7 mouse cellular contexts compared by ENCODE assay signal in the genomic region with DNA sequence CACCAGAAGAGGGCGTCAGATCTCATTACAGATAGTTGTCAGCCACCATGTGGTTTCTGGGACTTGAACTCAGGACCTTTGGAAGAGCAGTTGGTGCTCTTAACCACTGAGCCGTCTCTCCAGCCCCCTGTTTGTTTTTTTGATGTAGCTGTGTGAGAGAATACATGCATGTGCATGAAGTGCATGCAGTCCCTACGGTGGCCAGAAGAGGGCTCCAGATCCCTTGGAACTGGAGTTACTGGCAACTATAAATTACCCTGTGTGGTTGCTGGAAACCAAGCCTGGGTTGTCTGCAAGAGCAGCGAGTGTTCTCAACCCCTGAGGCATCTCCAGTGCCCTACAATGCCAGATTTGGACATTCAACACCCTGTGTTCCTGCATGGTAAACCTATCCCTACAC. TPM values are rescaled to one million over a fixed set of nuclear protein-coding genes. Genes with fewer than 3 reads are reported as not detected.
DNase-seq lines count a peak whose midpoint lies in the region; ATAC-seq and TF ChIP-seq lines count a peak whose summit lies in the region.

No protein-coding gene starts in this region.

- peaks cover 17% of the 10 kb centered on the region; the same call in 1 of the 2 replicates for H3K4me1 ChIP-seq in embryonic facial prominence, embryonic 14.5 days (ENCODE audit: control insufficient read depth, insufficient read depth, low read length)

- no peak overlapping the region for H3ac ChIP-seq in C2C12 (ENCODE audit: control insufficient read depth, insufficient read length, low read depth)

- ATAC-seq in embryonic facial prominence, embryonic 14.5 days (ENCODE audit: low read depth), result no peak

- no peak overlapping the region for H3K4me3 ChIP-seq in C2C12 (ENCODE audit: insufficient read depth, poor library complexity, severe bottlenecking)
- H3K4me3 ChIP-seq in embryonic facial prominence, embryonic 14.5 days (ENCODE audit: low read depth, low read length), result no peak overlapping the region

- peak; percentile 26 for TF ChIP-seq CTCF in C2C12 (IDR thresholded peaks at IDR 0.05; ENCODE audit: control insufficient read depth, insufficient read depth, insufficient read length)

- H3K79me3 ChIP-seq in C2C12 (ENCODE audit: low read depth), result peaks cover 6% of the 10 kb centered on the region

- H3K27ac ChIP-seq in embryonic facial prominence, embryonic 14.5 days (replicated peaks; ENCODE audit: low read depth, low read length), result no peak overlapping the region

- DNase-seq in 3T3-L1 (ENCODE audit: low read depth, low spot score), result peak; percentile 83
- peak; percentile 83 to 84 for DNase-seq in adrenal gland, postnatal 36 days
- peak; percentile 50 for DNase-seq in embryonic facial prominence, embryonic 14.5 days (ENCODE audit: low spot score)
- DNase-seq in kidney, postnatal 10 days, result peak; percentile 90
- DNase-seq in lung, postnatal 14 days, result peak; percentile 86
- peak; percentile 59 to 81 for DNase-seq in spleen, adult 18-20 months

- no peak overlapping the region for H3K9ac ChIP-seq in embryonic facial prominence, embryonic 14.5 days (ENCODE audit: low read depth, low read length)

- 36% methylated on average over 4 of the region's 4 CpGs for WGBS in embryonic facial prominence, embryonic 14.5 days

- no peak overlapping the region for H3K4me2 ChIP-seq in embryonic facial prominence, embryonic 14.5 days (ENCODE audit: low read depth, low read length)

- no peaks in the 10 kb centered on the region for H3K36me3 ChIP-seq in C2C12 (ENCODE audit: control insufficient read depth, insufficient read depth)
- peaks cover 11% of the 10 kb centered on the region; the same call in 1 of the 2 replicates for H3K36me3 ChIP-seq in embryonic facial prominence, embryonic 14.5 days (ENCODE audit: control insufficient read depth, insufficient read depth, low read length)

- H3K79me2 ChIP-seq in C2C12 (ENCODE audit: control insufficient read depth, insufficient read depth), result peaks cover 51% of the 10 kb centered on the region

- no peaks in the 10 kb centered on the region for H3K27me3 ChIP-seq in C2C12 (ENCODE audit: control insufficient read depth, insufficient read depth, insufficient read length)
- H3K27me3 ChIP-seq in embryonic facial prominence, embryonic 14.5 days (replicated peaks; ENCODE audit: control insufficient read depth, insufficient read depth, low read length), result no peaks in the 10 kb centered on the region

- no peaks in the 10 kb centered on the region for H3K9me3 ChIP-seq in embryonic facial prominence, embryonic 14.5 days (ENCODE audit: control insufficient read depth, low read length)

TF ChIP-seq in C2C12, 6 proteins besides CTCF, POLR2A, EP300 and RAD21:
- TF ChIP-seq USF1 (IDR thresholded peaks at IDR 0.05; ENCODE audit: low read depth) (no peak), FOSL1 (IDR thresholded peaks at IDR 0.05; ENCODE audit: insufficient read depth, low read length, poor library complexity, severe bottlenecking) (no peak), MYOD1 (IDR thresholded peaks at IDR 0.05; ENCODE audit: control insufficient read depth, insufficient read length, low read depth) (no peak), MAX (IDR thresholded peaks at IDR 0.05) (no peak), CEBPB (IDR thresholded peaks at IDR 0.05; ENCODE audit: low read depth) (no peak), MYOG (IDR thresholded peaks at IDR 0.05; ENCODE audit: control insufficient read depth, extremely low read depth, insufficient read length) (no peak)

RNA-seq across cellular contexts. Expression of a gene that starts 15.5 kb away (rescaled TPM):
- 21.9 TPM for polyA plus RNA-seq in C2C12 (2012; fragmentation: generic; extraction: Trizol)
- 10 to 100 TPM; 41.4 to 61.4 TPM for total RNA-seq in adrenal gland, postnatal 36 days (2021)
- 88.9 and 95.6 TPM in 2 replicates for polyA plus RNA-seq in embryonic facial prominence, embryonic 14.5 days (2014; fragmentation: Nextera tagmentation; extraction: Ambion mirVana)
